Mouse (Mus musculus): Measurements from ENCODE around the gene Dcpp1. TPM values are rescaled to one million over a fixed set of nuclear protein-coding genes. Genes with fewer than 3 reads are reported as not detected.
A peak's percentile ranks its signal among the peaks of the same experiment; 100 is the strongest.

The Dcpp1 gene
- polyA plus RNA-seq, 1 experiment from 2014 or later = not detected

DNA sequence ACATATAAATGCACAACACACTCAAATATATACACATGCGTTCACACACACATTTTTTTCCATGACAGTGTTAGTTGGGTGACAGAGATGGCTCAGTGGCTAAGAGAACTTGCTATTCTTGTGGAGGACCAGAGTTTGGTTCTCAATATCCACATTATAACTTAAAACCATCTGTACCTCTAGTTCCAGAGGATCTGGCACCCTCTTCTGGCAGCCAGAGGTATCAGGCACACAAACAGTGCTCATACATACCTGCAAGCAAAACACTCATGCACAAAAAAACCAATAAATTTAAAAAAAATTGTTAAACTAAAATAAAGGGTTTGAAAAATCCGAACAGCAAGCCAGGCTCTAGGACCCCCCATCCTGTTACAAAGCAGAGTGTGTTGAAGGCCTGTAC, 30.6 kb upstream of the Dcpp1 start:
- Histone ChIP-seq H3K4me2 (ENCODE audit: low read length) (no peak overlapping the region), H3K36me3 (ENCODE audit: insufficient read depth, low read length) (no peaks in the 10 kb centered on the region), H3K4me1 (replicated peaks; ENCODE audit: insufficient read depth, low read length) (no peaks in the 10 kb centered on the region), H3K9me3 (replicated peaks; ENCODE audit: low read length) (no peaks in the 10 kb centered on the region), H3K9ac (ENCODE audit: low read depth, low read length) (no peak overlapping the region), H3K27me3 (ENCODE audit: insufficient read depth, low read length) (no peaks in the 10 kb centered on the region), H3K27ac (no peak overlapping the region), H3K4me3 (replicated peaks; ENCODE audit: low read depth, low read length) (no peak overlapping the region)
- no peak for ATAC-seq (replicated peaks; ENCODE audit: low FRiP score, low read depth)
- 69% methylated on average over 2 of the region's 2 CpGs for WGBS
- no peak for DNase-seq (ENCODE audit: low spot score)
- TF ChIP-seq CTCF (IDR thresholded peaks at IDR 0.05; ENCODE audit: low read depth) = peak; percentile 38

DNA sequence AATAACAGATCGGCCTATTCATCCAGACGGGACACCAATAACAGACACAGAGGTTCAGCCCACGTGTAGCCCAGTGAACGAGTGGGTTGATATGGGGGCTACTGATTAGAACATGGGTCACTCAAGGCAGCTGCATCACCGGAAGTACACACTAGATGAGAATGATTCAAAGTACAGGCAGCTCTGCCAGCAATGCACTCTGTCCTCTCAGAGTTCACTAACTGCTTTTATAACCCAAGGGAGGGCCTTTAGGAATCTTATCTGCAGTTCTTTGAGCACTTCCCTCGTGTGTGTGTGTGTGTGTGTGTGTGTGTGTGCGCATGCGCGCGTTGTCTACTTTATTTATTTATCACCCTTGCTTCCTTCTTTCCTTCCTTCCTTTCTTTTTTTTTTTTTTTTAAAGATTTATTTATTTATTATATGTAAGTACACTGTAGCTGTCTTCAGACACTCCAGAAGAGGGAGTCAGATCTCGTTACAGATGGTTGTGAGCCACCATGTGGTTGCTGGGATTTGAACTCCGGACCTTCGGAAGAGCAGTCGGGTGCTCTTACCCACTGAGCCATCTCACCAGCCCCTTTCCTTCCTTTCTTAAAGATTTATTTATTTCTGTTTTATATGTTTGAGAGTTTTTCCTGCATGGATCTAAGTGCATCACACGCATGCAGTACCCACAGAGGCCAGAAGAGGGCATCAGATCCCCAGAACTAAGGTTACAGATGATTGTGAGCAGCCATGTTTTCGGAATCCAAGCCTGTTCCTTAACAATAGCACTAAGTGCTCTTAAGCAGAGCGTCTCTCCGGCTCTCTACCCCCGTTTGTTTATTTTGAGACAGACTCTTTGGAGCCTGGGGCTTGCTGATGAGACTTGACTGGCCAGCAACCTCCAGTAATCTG, 29.6 kb upstream of the Dcpp1 start:
- no peaks in the 10 kb centered on the region for H3K9me3 ChIP-seq (replicated peaks; ENCODE audit: low read length)
- H3K9ac ChIP-seq (ENCODE audit: low read depth, low read length) = no peak overlapping the region
- no peaks in the 10 kb centered on the region for H3K4me1 ChIP-seq (replicated peaks; ENCODE audit: insufficient read depth, low read length)
- no peak for ATAC-seq (replicated peaks; ENCODE audit: low FRiP score, low read depth)
- no peaks in the 10 kb centered on the region for H3K36me3 ChIP-seq (ENCODE audit: insufficient read depth, low read length)
- peak; percentile 88 for TF ChIP-seq CTCF (IDR thresholded peaks at IDR 0.05; ENCODE audit: low read depth)
- WGBS = 52% methylated on average over 18 of the region's 19 CpGs
- no peak overlapping the region for H3K4me3 ChIP-seq (replicated peaks; ENCODE audit: low read depth, low read length)
- H3K27me3 ChIP-seq (ENCODE audit: insufficient read depth, low read length) = no peaks in the 10 kb centered on the region
- DNase-seq (ENCODE audit: low spot score) = peak; percentile 85
- H3K4me2 ChIP-seq (ENCODE audit: low read length) = no peak overlapping the region
- no peak overlapping the region for H3K27ac ChIP-seq

DNA sequence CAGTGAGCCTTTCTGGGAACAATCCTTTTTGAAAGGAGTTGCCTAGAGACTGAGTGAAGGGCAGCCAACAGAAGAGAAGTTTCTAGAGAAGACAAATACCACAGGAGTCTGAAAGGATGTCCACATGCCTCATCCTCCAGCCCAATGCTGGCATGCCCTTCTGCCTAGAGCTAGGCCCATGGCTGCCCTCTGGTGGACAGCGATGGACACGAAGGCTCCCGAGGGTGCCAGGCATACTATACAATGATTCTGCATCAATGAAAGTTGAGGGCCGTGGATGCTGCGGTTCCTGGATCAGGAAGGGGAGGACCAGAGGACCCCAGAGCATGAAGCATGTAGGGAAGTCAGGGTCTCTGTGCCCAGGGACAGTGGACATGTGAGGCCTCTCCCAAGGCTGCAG, 27.4 kb upstream of the Dcpp1 start:
- peak; percentile 77 for TF ChIP-seq CTCF (IDR thresholded peaks at IDR 0.05; ENCODE audit: low read depth)
- Histone ChIP-seq H3K4me2 (ENCODE audit: low read length) (no peak overlapping the region), H3K27me3 (ENCODE audit: insufficient read depth, low read length) (no peaks in the 10 kb centered on the region), H3K36me3 (ENCODE audit: insufficient read depth, low read length) (no peaks in the 10 kb centered on the region), H3K9me3 (replicated peaks; ENCODE audit: low read length) (no peaks in the 10 kb centered on the region), H3K9ac (ENCODE audit: low read depth, low read length) (no peak overlapping the region), H3K4me3 (replicated peaks; ENCODE audit: low read depth, low read length) (no peak overlapping the region), H3K4me1 (replicated peaks; ENCODE audit: insufficient read depth, low read length) (no peaks in the 10 kb centered on the region), H3K27ac (no peak overlapping the region)
- DNase-seq (ENCODE audit: low spot score) (peak; percentile 59), ATAC-seq (replicated peaks; ENCODE audit: low FRiP score, low read depth) (0 out of 2 replicates have a peak, but pooled peaks have one; percentile 48)
- 33% methylated on average over 5 of the region's 5 CpGs for WGBS

DNA sequence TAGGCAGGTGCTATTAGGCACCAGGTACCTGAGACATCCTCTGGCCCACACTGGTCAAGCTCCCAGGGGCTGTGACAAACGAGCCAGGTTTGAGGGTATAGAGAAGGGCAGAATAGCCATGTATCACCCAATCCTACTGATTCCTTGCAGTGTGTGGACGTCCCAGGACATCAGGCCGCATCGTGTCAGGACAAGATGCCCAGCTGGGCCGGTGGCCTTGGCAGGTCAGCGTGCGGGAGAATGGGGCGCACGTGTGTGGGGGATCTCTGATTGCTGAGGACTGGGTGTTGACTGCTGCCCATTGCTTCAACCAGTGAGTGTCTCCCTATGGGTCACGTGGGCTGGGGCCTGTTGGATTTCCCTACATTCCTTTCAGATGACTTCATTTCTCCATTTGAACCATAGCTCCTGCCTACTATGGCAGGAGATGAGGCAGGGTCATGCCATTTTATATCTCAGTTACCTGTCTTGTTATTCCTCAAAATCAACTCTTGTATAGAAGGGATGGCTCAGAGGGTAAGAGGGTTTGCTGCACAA, 26.4 kb upstream of the Dcpp1 start:
- Histone ChIP-seq H3K27ac (no peak overlapping the region), H3K4me1 (replicated peaks; ENCODE audit: insufficient read depth, low read length) (no peaks in the 10 kb centered on the region), H3K9me3 (replicated peaks; ENCODE audit: low read length) (no peaks in the 10 kb centered on the region), H3K27me3 (ENCODE audit: insufficient read depth, low read length) (no peaks in the 10 kb centered on the region), H3K9ac (ENCODE audit: low read depth, low read length) (no peak overlapping the region), H3K36me3 (ENCODE audit: insufficient read depth, low read length) (no peaks in the 10 kb centered on the region), H3K4me2 (ENCODE audit: low read length) (no peak overlapping the region), H3K4me3 (replicated peaks; ENCODE audit: low read depth, low read length) (no peak overlapping the region)
- no peak for DNase-seq (ENCODE audit: low spot score)
- ATAC-seq (replicated peaks; ENCODE audit: low FRiP score, low read depth) = no peak
- no peak for TF ChIP-seq CTCF (IDR thresholded peaks at IDR 0.05; ENCODE audit: low read depth)
- 86% methylated on average over 10 of the region's 10 CpGs for WGBS

DNA sequence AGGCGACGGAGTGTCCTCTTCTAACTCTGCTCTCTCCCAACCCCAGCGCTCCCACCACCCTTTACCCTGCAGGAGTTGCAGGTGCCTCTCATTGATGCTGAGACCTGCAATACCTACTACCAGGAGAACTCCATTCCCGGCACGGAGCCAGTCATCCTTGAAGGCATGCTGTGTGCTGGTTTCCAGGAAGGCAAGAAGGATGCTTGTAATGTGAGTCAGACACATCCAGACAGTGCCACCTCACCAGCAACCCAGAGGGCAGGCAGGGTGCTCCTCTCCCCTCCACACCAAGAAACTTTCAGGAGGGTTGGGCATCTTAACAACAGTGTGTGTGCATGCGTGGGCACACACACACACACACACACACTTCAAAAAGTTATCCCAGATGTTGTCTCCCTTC, 23.5 kb upstream of the Dcpp1 start:
- Histone ChIP-seq H3K4me2 (ENCODE audit: low read length) (no peak overlapping the region), H3K9me3 (replicated peaks; ENCODE audit: low read length) (no peaks in the 10 kb centered on the region), H3K36me3 (ENCODE audit: insufficient read depth, low read length) (no peaks in the 10 kb centered on the region), H3K27me3 (ENCODE audit: insufficient read depth, low read length) (no peaks in the 10 kb centered on the region), H3K9ac (ENCODE audit: low read depth, low read length) (no peak overlapping the region), H3K27ac (no peak overlapping the region), H3K4me1 (replicated peaks; ENCODE audit: insufficient read depth, low read length) (no peaks in the 10 kb centered on the region), H3K4me3 (replicated peaks; ENCODE audit: low read depth, low read length) (no peak overlapping the region)
- DNase-seq (ENCODE audit: low spot score) (no peak), ATAC-seq (replicated peaks; ENCODE audit: low FRiP score, low read depth) (no peak)
- WGBS = 71% methylated on average over 6 of the region's 6 CpGs
- TF ChIP-seq CTCF (IDR thresholded peaks at IDR 0.05; ENCODE audit: low read depth) = no peak

DNA sequence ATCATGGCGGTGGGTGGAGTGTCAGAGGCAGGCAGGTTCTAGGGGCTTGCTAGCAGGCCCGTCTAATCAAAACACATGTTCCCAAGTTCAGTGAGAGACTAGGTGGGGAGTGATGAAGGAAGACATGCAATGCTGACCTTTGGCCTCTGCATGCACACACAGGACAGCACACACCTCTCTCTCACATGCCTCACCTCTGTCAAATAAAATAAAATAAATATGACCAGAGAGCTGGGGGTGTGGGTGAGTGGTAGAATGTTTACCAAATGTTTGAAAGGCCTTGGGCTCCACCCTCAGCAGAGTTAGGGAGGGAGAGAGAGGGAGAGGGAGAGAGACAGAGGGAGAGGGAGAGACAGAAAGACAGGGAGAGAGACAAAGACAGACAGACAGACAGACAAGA, 22.8 kb upstream of the Dcpp1 start:
- H3K4me1 ChIP-seq (replicated peaks; ENCODE audit: insufficient read depth, low read length) = no peaks in the 10 kb centered on the region
- H3K36me3 ChIP-seq (ENCODE audit: insufficient read depth, low read length) = no peaks in the 10 kb centered on the region
- DNase-seq (ENCODE audit: low spot score) (no peak), ATAC-seq (replicated peaks; ENCODE audit: low FRiP score, low read depth) (no peak)
- H3K9ac ChIP-seq (ENCODE audit: low read depth, low read length) = no peak overlapping the region
- no peaks in the 10 kb centered on the region for H3K9me3 ChIP-seq (replicated peaks; ENCODE audit: low read length)
- H3K27me3 ChIP-seq (ENCODE audit: insufficient read depth, low read length) = no peaks in the 10 kb centered on the region
- 84% methylated on average over 2 of the region's 2 CpGs for WGBS
- no peak overlapping the region for H3K4me2 ChIP-seq (ENCODE audit: low read length)
- TF ChIP-seq CTCF (IDR thresholded peaks at IDR 0.05; ENCODE audit: low read depth) = no peak
- H3K27ac ChIP-seq = no peak overlapping the region
- H3K4me3 ChIP-seq (replicated peaks; ENCODE audit: low read depth, low read length) = no peak overlapping the region
